Mouse (Mus musculus): ENCODE data around the gene Stk11ip. TPM values are rescaled to one million over a fixed set of nuclear protein-coding genes. Genes with fewer than 3 reads are reported as not detected.

The Stk11ip gene
- polyA plus RNA-seq, 1 experiment from 2014 or later, result 28.7 TPM

- Histone ChIP-seq H3K27me3 (no peaks in the 10 kb centered on the region), H3K4me3 (peak overlapping the region; percentile 87), H3K4me2 (replicated peaks) (peak overlapping the region; percentile 93), H3K9me3 (no peaks in the 10 kb centered on the region), H3K9ac (peak overlapping the region; percentile 95), H3K27ac (peak overlapping the region; percentile 97), H3K36me3 (peaks cover 32% of the 10 kb centered on the region), H3K4me1 (peaks cover 28% of the 10 kb centered on the region)
- under 1% methylated on average over 84 of the region's 84 CpGs for WGBS
- peak; percentile 24; the same call in 1 of the 2 replicates for ATAC-seq (ENCODE audit: insufficient number of reproducible peaks, insufficient read depth, low FRiP score, low TSS enrichment)
These were observed 16.0 kb upstream of the Stk11ip start for GRCm38 (mm10) chr1:75505159-75505955.

- no peaks in the 10 kb centered on the region for H3K9me3 ChIP-seq
- peak; percentile 88 for ATAC-seq (ENCODE audit: insufficient number of reproducible peaks, insufficient read depth, low FRiP score, low TSS enrichment)
- peaks cover 24% of the 10 kb centered on the region for H3K36me3 ChIP-seq
- peak within 1 kb of the TSS; percentile 93 for H3K4me2 ChIP-seq (replicated peaks)
- H3K9ac ChIP-seq, result peak within 1 kb of the TSS; percentile 95
- under 1% methylated on average over 64 of the region's 65 CpGs for WGBS
- peaks cover 28% of the 10 kb centered on the region for H3K4me1 ChIP-seq
- H3K27me3 ChIP-seq, result no peaks in the 10 kb centered on the region
- peak within 1 kb of the TSS; percentile 87 for H3K4me3 ChIP-seq
- peak within 1 kb of the TSS; percentile 97 for H3K27ac ChIP-seq
These were observed 15.1 kb upstream of the Stk11ip start, which contains the start of gene Obsl1 for GRCm38 (mm10) chr1:75505956-75506831. Obsl1 (minus strand) TSS chr1:75506452.

- ATAC-seq (ENCODE audit: insufficient number of reproducible peaks, insufficient read depth, low FRiP score, low TSS enrichment), result no peak
- H3K36me3 ChIP-seq, result peaks cover 16% of the 10 kb centered on the region
- WGBS, result 70% methylated on average over 10 of the region's 10 CpGs
- H3K4me1 ChIP-seq, result peaks cover 34% of the 10 kb centered on the region
- peak within 1 kb of the TSS; percentile 97 for H3K27ac ChIP-seq
- H3K9me3 ChIP-seq, result no peaks in the 10 kb centered on the region
- H3K4me2 ChIP-seq (replicated peaks), result peak within 1 kb of the TSS; percentile 93
- H3K9ac ChIP-seq, result peak within 1 kb of the TSS; percentile 95
- H3K4me3 ChIP-seq, result peak within 1 kb of the TSS; percentile 87
- no peaks in the 10 kb centered on the region for H3K27me3 ChIP-seq
These were observed 14.3 kb upstream of the Stk11ip start, which contains the start of gene Inha for GRCm38 (mm10) chr1:75507006-75507405. Inha (plus strand) TSS chr1:75507077.

GRCm38 (mm10) chr1:75509586-75509985 lies 11.7 kb upstream of the Stk11ip start:
- peaks cover 24% of the 10 kb centered on the region for H3K4me1 ChIP-seq
- WGBS, result 52% methylated on average over 20 of the region's 20 CpGs

GRCm38 (mm10) chr1:75510154-75510553 lies 11.2 kb upstream of the Stk11ip start:
- Histone ChIP-seq H3K4me1 (peaks cover 18% of the 10 kb centered on the region), H3K27ac (no peak overlapping the region), H3K4me2 (replicated peaks) (no peak overlapping the region), H3K9me3 (no peaks in the 10 kb centered on the region), H3K27me3 (no peaks in the 10 kb centered on the region), H3K9ac (no peak overlapping the region), H3K4me3 (no peak overlapping the region), H3K36me3 (no peaks in the 10 kb centered on the region)
- ATAC-seq (ENCODE audit: insufficient number of reproducible peaks, insufficient read depth, low FRiP score, low TSS enrichment), result no peak
- 74% methylated on average over 5 of the region's 5 CpGs for WGBS

More at GRCm38 (mm10) chr1:75509586-75509985, 11.7 kb upstream of the Stk11ip start:
- H3K36me3 ChIP-seq, result no peaks in the 10 kb centered on the region
- no peak for ATAC-seq (ENCODE audit: insufficient number of reproducible peaks, insufficient read depth, low FRiP score, low TSS enrichment)
- no peak overlapping the region for H3K4me2 ChIP-seq (replicated peaks)
- no peak overlapping the region for H3K4me3 ChIP-seq
- H3K9me3 ChIP-seq, result no peaks in the 10 kb centered on the region
- H3K27me3 ChIP-seq, result no peaks in the 10 kb centered on the region
- no peak overlapping the region for H3K9ac ChIP-seq
- H3K27ac ChIP-seq, result no peak overlapping the region

GRCm38 (mm10) chr1:75511437-75512210 lies 9.7 kb upstream of the Stk11ip start:
- 43% methylated on average over 4 of the region's 4 CpGs for WGBS
- peaks cover 16% of the 10 kb centered on the region for H3K4me1 ChIP-seq
- no peaks in the 10 kb centered on the region for H3K9me3 ChIP-seq
- H3K36me3 ChIP-seq, result no peaks in the 10 kb centered on the region
- no peak for ATAC-seq (ENCODE audit: insufficient number of reproducible peaks, insufficient read depth, low FRiP score, low TSS enrichment)
- H3K4me3 ChIP-seq, result no peak overlapping the region
- no peaks in the 10 kb centered on the region for H3K27me3 ChIP-seq
- H3K27ac ChIP-seq, result peak overlapping the region; percentile 26; the same call in 1 of the 2 replicates
- no peak overlapping the region for H3K9ac ChIP-seq
- no peak overlapping the region for H3K4me2 ChIP-seq (replicated peaks)

- Histone ChIP-seq H3K4me1 (peaks cover 6% of the 10 kb centered on the region; the same call in 1 of the 2 replicates), H3K27ac (no peak overlapping the region), H3K4me3 (no peak overlapping the region), H3K36me3 (no peaks in the 10 kb centered on the region), H3K9ac (no peak overlapping the region), H3K4me2 (replicated peaks) (no peak overlapping the region), H3K27me3 (no peaks in the 10 kb centered on the region), H3K9me3 (no peaks in the 10 kb centered on the region)
- 84% methylated on average over 3 of the region's 3 CpGs for WGBS
- no peak for ATAC-seq (ENCODE audit: insufficient number of reproducible peaks, insufficient read depth, low FRiP score, low TSS enrichment)
These were observed 8.8 kb upstream of the Stk11ip start for GRCm38 (mm10) chr1:75512550-75512949.

GRCm38 (mm10) chr1:75516703-75517380 lies 4.5 kb upstream of the Stk11ip start:
- no peak for ATAC-seq (ENCODE audit: insufficient number of reproducible peaks, insufficient read depth, low FRiP score, low TSS enrichment)
- 67% methylated on average over 15 of the region's 15 CpGs for WGBS
- H3K9me3 ChIP-seq, result no peaks in the 10 kb centered on the region

GRCm38 (mm10) chr1:75517984-75518383 lies 3.3 kb upstream of the Stk11ip start:
- H3K27ac ChIP-seq, result peak overlapping the region; percentile 67

More at GRCm38 (mm10) chr1:75516703-75517380, 4.5 kb upstream of the Stk11ip start:
- Histone ChIP-seq H3K27ac (no peak overlapping the region), H3K27me3 (no peaks in the 10 kb centered on the region), H3K36me3 (no peaks in the 10 kb centered on the region), H3K4me3 (no peak overlapping the region), H3K4me1 (peaks cover 5% of the 10 kb centered on the region; the same call in 1 of the 2 replicates), H3K9ac (no peak overlapping the region), H3K4me2 (replicated peaks) (no peak overlapping the region)

GRCm38 (mm10) chr1:75518427-75518826 lies 2.9 kb upstream of the Stk11ip start:
- peaks cover 5% of the 10 kb centered on the region; the same call in 1 of the 2 replicates for H3K4me1 ChIP-seq
- WGBS, result 94% methylated on average over 4 of the region's 4 CpGs
- no peak overlapping the region for H3K4me2 ChIP-seq (replicated peaks)
- H3K27me3 ChIP-seq, result no peaks in the 10 kb centered on the region
- H3K9me3 ChIP-seq, result no peaks in the 10 kb centered on the region
- no peak overlapping the region for H3K9ac ChIP-seq
- H3K27ac ChIP-seq, result peak overlapping the region; percentile 67
- no peaks in the 10 kb centered on the region for H3K36me3 ChIP-seq
- ATAC-seq (ENCODE audit: insufficient number of reproducible peaks, insufficient read depth, low FRiP score, low TSS enrichment), result no peak
- H3K4me3 ChIP-seq, result no peak overlapping the region

More at GRCm38 (mm10) chr1:75517984-75518383, 3.3 kb upstream of the Stk11ip start:
- no peak for ATAC-seq (ENCODE audit: insufficient number of reproducible peaks, insufficient read depth, low FRiP score, low TSS enrichment)
- no peaks in the 10 kb centered on the region for H3K27me3 ChIP-seq
- 47% methylated on average over 4 of the region's 4 CpGs for WGBS
- no peaks in the 10 kb centered on the region for H3K9me3 ChIP-seq
- peaks cover 5% of the 10 kb centered on the region; the same call in 1 of the 2 replicates for H3K4me1 ChIP-seq
- H3K4me3 ChIP-seq, result no peak overlapping the region
- no peak overlapping the region for H3K9ac ChIP-seq
- no peak overlapping the region for H3K4me2 ChIP-seq (replicated peaks)
- no peaks in the 10 kb centered on the region for H3K36me3 ChIP-seq

Data from embryonic facial prominence, embryonic 12.5 days (tissue).